Mouse (Mus musculus) kidney, embryonic 15.5 days (tissue): ENCODE data around the gene Gm28827. TPM values are rescaled to one million over a fixed set of nuclear protein-coding genes. Genes with fewer than 3 reads are reported as not detected.
"Not testable (repeated sequence)": the region's sequence is repeated elsewhere in the genome, so short reads cannot be mapped to it uniquely, and the experiment has no call there.

Experiments
- ATAC-seq: fragments of 200-750 bp; cut with Nextera tagmentation; replicated peaks from 2 replicates; pipeline ENCODE4 v1.8.0; 2017; ENCODE audit warnings: moderate TSS enrichment; ENCODE audit not compliant: low FRiP score
- H3K27ac ChIP-seq: fragments of 300-500 bp; sonication (generic); 2 replicates; pipeline ENCODE4 v1.5.1; 2015; ENCODE audit warnings: mild to moderate bottlenecking, inconsistent platforms
- H3K27me3 ChIP-seq: fragments of 300-500 bp; sonication (generic); 2 replicates; pipeline ENCODE4 v1.6.1; 2015; ENCODE audit warnings: inconsistent platforms
- H3K36me3 ChIP-seq: fragments of 300-500 bp; sonication (generic); 2 replicates; pipeline ENCODE4 v1.6.1; 2015; ENCODE audit warnings: inconsistent platforms
- H3K4me1 ChIP-seq: fragments of 300-500 bp; sonication (generic); 2 replicates; pipeline ENCODE4 v1.6.1; 2015; ENCODE audit warnings: inconsistent platforms
- H3K4me2 ChIP-seq: fragments of 300-500 bp; sonication (generic); 2 replicates; pipeline ENCODE4 v1.6.1; 2015; ENCODE audit warnings: moderate library complexity, mild to moderate bottlenecking, inconsistent platforms
- H3K4me3 ChIP-seq: fragments of 300-500 bp; sonication (generic); replicated peaks from 2 replicates; pipeline ENCODE4 v1.5.1; 2015; ENCODE audit warnings: mild to moderate bottlenecking, inconsistent platforms
- H3K9ac ChIP-seq: fragments of 300-500 bp; sonication (generic); 2 replicates; pipeline ENCODE4 v1.6.1; 2015; ENCODE audit warnings: mild to moderate bottlenecking, inconsistent platforms
- H3K9me3 ChIP-seq: fragments of 300-500 bp; sonication (generic); replicated peaks from 2 replicates; pipeline ENCODE4 v1.6.1; 2016; ENCODE audit warnings: inconsistent platforms
- WGBS: fragments of 180-500 bp; shearing (Covaris S2); methylation state at CpG from one replicate; pipeline ENCODE4 v1.1.7; 2015; ENCODE audit warnings: mixed read lengths; 5-methylcytosine and 5-hydroxymethylcytosine counted together
- polyA plus RNA-seq: library from polyadenylated mRNA; unstranded; fragments of >200 nt; fragmentation: Nextera tagmentation; extraction: Ambion mirVana; gene quantifications from 2 replicates; pipeline ENCODE4 v1.2.1, GENCODE M21; 2015

Gene Gm28827
- polyA plus RNA-seq: not detected in 2 replicates

GRCm38 (mm10) chrY:83030647-83031046 is at the start of gene Gm28827:
Gm28827 (plus strand) TSS chrY:83030947.
- ATAC-seq, H3K27me3 ChIP-seq: not testable (repeated sequence)
- WGBS: no CpG with 5 or more reads among the region's 6 CpGs

More at GRCm38 (mm10) chrY:83030647-83031046, at the start of gene Gm28827:
- H3K36me3 ChIP-seq, H3K9me3 ChIP-seq, H3K4me3 ChIP-seq, H3K4me1 ChIP-seq, H3K4me2 ChIP-seq, H3K9ac ChIP-seq, H3K27ac ChIP-seq: not testable (repeated sequence)
